Mouse (Mus musculus) MEL (cell line): ENCODE measurements at regions not wholly inside any gene's neighbourhood (a gene's known extent, or its start where the extent isn't known, plus 50 kb on each side); places are given as distances from the start of the nearest gene placed in this dataset.

ENCODE experiments used
- DNase-seq: peaks from one replicate; pipeline ENCODE4 v3.0.0; 2011; ENCODE audit warnings: low read depth, low spot score
- H3K27ac ChIP-seq: 2 replicates; pipeline ENCODE4 v1.5.1; 2012; ENCODE audit warnings: low read depth, mild to moderate bottlenecking, control low read depth, low read length, moderate library complexity; ENCODE audit not compliant: control insufficient read depth
- H3K27me3 ChIP-seq, 2 experiments: fragments of 150-350 bp in 1 of 2; sonication (generic) in 1 of 2; 2 replicates each; pipeline ENCODE4 v1.6.1; 2012; ENCODE audit warnings: low read length in 2 of 2, mild to moderate bottlenecking in 2 of 2, improper control_type of control experiment in 1 of 2, moderate library complexity in 1 of 2; ENCODE audit not compliant: insufficient read depth in 2 of 2, control insufficient read depth in 1 of 2
- H3K36me3 ChIP-seq, 2 experiments: 2 replicates each; pipeline ENCODE4 v1.6.1; 2012 to 2014; ENCODE audit warnings: low read length in 2 of 2, improper control_type of control experiment in 1 of 2, inconsistent platforms in 1 of 2, mild to moderate bottlenecking in 1 of 2; ENCODE audit not compliant: insufficient read depth in 2 of 2, control insufficient read depth in 1 of 2
- H3K4me1 ChIP-seq, 2 experiments: fragments of 150-350 bp in 1 of 2; sonication (generic) in 1 of 2; 2 replicates each; pipeline ENCODE4 v1.6.1; 2012; ENCODE audit warnings: low read length in 2 of 2, improper control_type of control experiment in 1 of 2, mild to moderate bottlenecking in 1 of 2; ENCODE audit not compliant: insufficient read depth in 2 of 2, control insufficient read depth in 1 of 2
- H3K4me3 ChIP-seq, 2 experiments: fragments of 150-350 bp in 1 of 2; sonication (generic) in 1 of 2; 2 replicates each; pipeline ENCODE4 v1.5.1; 2012; ENCODE audit warnings: low read depth in 2 of 2, low read length in 2 of 2, mild to moderate bottlenecking in 2 of 2, moderate library complexity in 2 of 2, control low read depth in 1 of 2, improper control_type of control experiment in 1 of 2; ENCODE audit not compliant: control insufficient read depth in 1 of 2, insufficient read depth in 1 of 2
- H3K79me2 ChIP-seq: 2 replicates; pipeline ENCODE4 v1.6.1; 2012; ENCODE audit warnings: mild to moderate bottlenecking, low read length, moderate library complexity; ENCODE audit not compliant: control insufficient read depth, poor library complexity, insufficient read depth
- H3K9ac ChIP-seq: 2 replicates; pipeline ENCODE4 v1.6.1; 2012; ENCODE audit warnings: low read depth, mild to moderate bottlenecking, control low read depth, low read length, moderate library complexity; ENCODE audit not compliant: control insufficient read depth, poor library complexity, severe bottlenecking
- H3K9me3 ChIP-seq: fragments of 150-350 bp; sonication (generic); replicated peaks from 2 replicates; pipeline ENCODE4 v1.6.1; 2012; ENCODE audit warnings: mild to moderate bottlenecking, low read length, improper control_type of control experiment, moderate library complexity; ENCODE audit not compliant: insufficient read depth
- BHLHE40 ChIP-seq: IDR thresholded peaks from 2 replicates; pipeline ENCODE4 v1.6.1; 2012; ENCODE audit warnings: low read depth, mild to moderate bottlenecking, inconsistent platforms, low read length, improper control_type of control experiment, borderline replicate concordance
- E2F4 ChIP-seq: IDR thresholded peaks from 2 replicates; pipeline ENCODE4 v1.6.1; 2011; ENCODE audit warnings: low read depth, low read length, improper control_type of control experiment, borderline replicate concordance
- ELF1 ChIP-seq: IDR thresholded peaks from 2 replicates; pipeline ENCODE4 v1.6.1; 2014; ENCODE audit warnings: low read depth, mild to moderate bottlenecking, inconsistent platforms, low read length, improper control_type of control experiment, moderate library complexity
- ETS1 ChIP-seq: IDR thresholded peaks from 2 replicates; pipeline ENCODE4 v1.6.1; 2012; ENCODE audit warnings: low read depth, mild to moderate bottlenecking, inconsistent platforms, low read length, improper control_type of control experiment, moderate library complexity
- GATA1 ChIP-seq: IDR thresholded peaks from 2 replicates; pipeline ENCODE4 v1.6.1; 2011; ENCODE audit warnings: low read depth, low read length, improper control_type of control experiment
- JUND ChIP-seq: IDR thresholded peaks from 2 replicates; pipeline ENCODE4 v1.6.1; 2011; ENCODE audit warnings: low read depth, mild to moderate bottlenecking, improper control_type of control experiment, low read length
- MAZ ChIP-seq: IDR thresholded peaks from 2 replicates; pipeline ENCODE4 v1.6.1; 2012; ENCODE audit warnings: low read depth, mild to moderate bottlenecking, inconsistent platforms, low read length, improper control_type of control experiment
- MEF2A ChIP-seq: IDR thresholded peaks from 2 replicates; pipeline ENCODE4 v1.6.1; 2014; ENCODE audit warnings: low read depth, mild to moderate bottlenecking, inconsistent platforms, low read length, improper control_type of control experiment; ENCODE audit not compliant: poor library complexity, insufficient replicate concordance, severe bottlenecking; ENCODE audit errors: extremely low read depth
- MYC ChIP-seq: IDR thresholded peaks from 2 replicates; pipeline ENCODE4 v1.6.1; 2011; ENCODE audit warnings: low read depth, mild to moderate bottlenecking, low read length, improper control_type of control experiment, moderate library complexity
- NELFE ChIP-seq: IDR thresholded peaks from 2 replicates; pipeline ENCODE4 v1.6.1; 2011; ENCODE audit warnings: low read depth, low read length, improper control_type of control experiment
- POLR2A ChIP-seq, 2 experiments: IDR thresholded peaks; 2 replicates each; pipeline ENCODE4 v1.6.1; 2011 to 2012; ENCODE audit warnings: low read length in 2 of 2, mild to moderate bottlenecking in 2 of 2, control low read depth in 1 of 2, improper control_type of control experiment in 1 of 2, low read depth in 1 of 2, moderate library complexity in 1 of 2; ENCODE audit not compliant: control insufficient read depth in 1 of 2, insufficient read depth in 1 of 2, poor library complexity in 1 of 2
- POLR2AphosphoS5 ChIP-seq: IDR thresholded peaks from 2 replicates; pipeline ENCODE4 v1.6.1; 2012; ENCODE audit warnings: low read depth, borderline replicate concordance, mild to moderate bottlenecking, inconsistent platforms, low read length, moderate library complexity, mixed read lengths
- RAD21 ChIP-seq: IDR thresholded peaks from 2 replicates; pipeline ENCODE4 v1.6.1; 2011; ENCODE audit warnings: mild to moderate bottlenecking, low read depth, low read length, improper control_type of control experiment
- SMC3 ChIP-seq: IDR thresholded peaks from 2 replicates; pipeline ENCODE4 v1.6.1; 2011; ENCODE audit warnings: low read depth, low read length, improper control_type of control experiment
- UBTF ChIP-seq: IDR thresholded peaks from 2 replicates; pipeline ENCODE4 v1.6.1; 2012; ENCODE audit warnings: low read depth, mild to moderate bottlenecking, inconsistent platforms, low read length, improper control_type of control experiment, moderate library complexity, borderline replicate concordance; ENCODE audit not compliant: insufficient read depth
- USF1 ChIP-seq: IDR thresholded peaks from 2 replicates; pipeline ENCODE4 v1.6.1; 2014; ENCODE audit warnings: low read depth, mild to moderate bottlenecking, inconsistent platforms, low read length, improper control_type of control experiment, moderate library complexity
- USF2 ChIP-seq, 2 experiments: IDR thresholded peaks; 2 replicates each; pipeline ENCODE4 v1.6.1; 2011 to 2012; ENCODE audit warnings: improper control_type of control experiment in 2 of 2, low read length in 2 of 2, borderline replicate concordance in 1 of 2, inconsistent platforms in 1 of 2, low read depth in 1 of 2, mild to moderate bottlenecking in 1 of 2; ENCODE audit not compliant: insufficient read depth in 1 of 2
- ZC3H11A ChIP-seq: IDR thresholded peaks from 2 replicates; pipeline ENCODE4 v1.6.1; 2012; ENCODE audit warnings: low read depth, mild to moderate bottlenecking, inconsistent platforms, low read length, improper control_type of control experiment
- ZKSCAN1 ChIP-seq: IDR thresholded peaks from 2 replicates; pipeline ENCODE4 v1.6.1; 2012; ENCODE audit warnings: low read depth, mild to moderate bottlenecking, inconsistent platforms, low read length, improper control_type of control experiment, moderate library complexity
- ZMIZ1 ChIP-seq: IDR thresholded peaks from 2 replicates; pipeline ENCODE4 v1.6.1; 2012; ENCODE audit warnings: low read depth, mild to moderate bottlenecking, inconsistent platforms, low read length, improper control_type of control experiment, moderate library complexity

DNA sequence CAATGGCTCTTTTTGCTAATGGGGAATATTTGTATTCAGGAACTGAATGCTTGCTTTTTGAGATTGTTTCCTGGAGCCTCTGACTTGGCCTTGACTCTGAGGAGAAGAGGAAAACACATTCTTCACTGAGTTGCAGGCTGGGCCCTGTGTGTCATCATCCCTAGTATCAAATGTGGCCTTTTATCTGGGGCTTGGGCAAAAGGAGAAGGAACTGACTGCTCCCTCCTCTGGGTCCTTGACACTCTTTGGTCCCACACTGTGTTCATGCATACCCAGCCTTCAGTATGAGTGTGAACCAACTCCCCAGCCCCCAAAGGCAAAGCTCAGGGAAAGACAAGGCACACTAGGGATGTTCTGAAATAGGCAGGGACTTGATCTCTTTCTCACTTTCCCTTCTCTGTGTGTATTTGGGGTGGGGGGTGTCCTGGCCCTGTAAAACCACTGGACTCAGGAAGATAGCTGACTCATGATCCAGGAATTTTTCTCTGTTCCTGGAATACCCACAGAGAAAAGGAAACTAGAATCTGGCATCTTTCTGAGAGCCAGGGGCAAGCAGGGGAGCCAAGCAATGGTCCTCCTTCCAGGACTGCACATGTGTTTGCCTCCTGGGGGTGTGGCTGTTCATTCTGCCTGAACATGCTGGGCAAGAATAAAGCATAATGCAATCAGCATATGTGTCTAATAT, 82.1 kb upstream of the Sh3bp4 start:
- Histone ChIP-seq H3K9ac (no peak overlapping the region), H3K4me1 (no peaks in the 10 kb centered on the region), H3K4me3 (no peak overlapping the region), H3K27ac (no peak overlapping the region), H3K36me3 (no peaks in the 10 kb centered on the region), H3K9me3 (no peaks in the 10 kb centered on the region; the same call in 1 of the 2 replicates), H3K27me3 (no peaks in the 10 kb centered on the region), H3K79me2 (no peaks in the 10 kb centered on the region)
- TF ChIP-seq ZC3H11A, result no peak
- TF ChIP-seq GATA1, result no peak
- no peak for TF ChIP-seq ELF1
- TF ChIP-seq NELFE, result no peak
- no peak for TF ChIP-seq USF2 (IDR thresholded peaks at IDR 0.05; ENCODE audit: borderline replicate concordance in 1 of 2, insufficient read depth in 1 of 2, low read depth in 1 of 2, low read length in 2 of 2)
- TF ChIP-seq POLR2A (IDR thresholded peaks at IDR 0.05; ENCODE audit: control insufficient read depth in 1 of 2, insufficient read depth in 1 of 2, low read depth in 1 of 2, low read length in 2 of 2, poor library complexity in 1 of 2), result no peak
- TF ChIP-seq BHLHE40, result no peak
- no peak for TF ChIP-seq ZKSCAN1
- TF ChIP-seq JUND, result no peak
- no peak for TF ChIP-seq ETS1
- no peak for TF ChIP-seq MYC
- TF ChIP-seq USF1, result no peak
- TF ChIP-seq MAZ, result no peak
- TF ChIP-seq POLR2AphosphoS5, result no peak
- TF ChIP-seq ZMIZ1, result no peak
- TF ChIP-seq E2F4, result no peak
- TF ChIP-seq UBTF, result no peak
- TF ChIP-seq MEF2A, result no peak
- DNase-seq, result no peak

DNA sequence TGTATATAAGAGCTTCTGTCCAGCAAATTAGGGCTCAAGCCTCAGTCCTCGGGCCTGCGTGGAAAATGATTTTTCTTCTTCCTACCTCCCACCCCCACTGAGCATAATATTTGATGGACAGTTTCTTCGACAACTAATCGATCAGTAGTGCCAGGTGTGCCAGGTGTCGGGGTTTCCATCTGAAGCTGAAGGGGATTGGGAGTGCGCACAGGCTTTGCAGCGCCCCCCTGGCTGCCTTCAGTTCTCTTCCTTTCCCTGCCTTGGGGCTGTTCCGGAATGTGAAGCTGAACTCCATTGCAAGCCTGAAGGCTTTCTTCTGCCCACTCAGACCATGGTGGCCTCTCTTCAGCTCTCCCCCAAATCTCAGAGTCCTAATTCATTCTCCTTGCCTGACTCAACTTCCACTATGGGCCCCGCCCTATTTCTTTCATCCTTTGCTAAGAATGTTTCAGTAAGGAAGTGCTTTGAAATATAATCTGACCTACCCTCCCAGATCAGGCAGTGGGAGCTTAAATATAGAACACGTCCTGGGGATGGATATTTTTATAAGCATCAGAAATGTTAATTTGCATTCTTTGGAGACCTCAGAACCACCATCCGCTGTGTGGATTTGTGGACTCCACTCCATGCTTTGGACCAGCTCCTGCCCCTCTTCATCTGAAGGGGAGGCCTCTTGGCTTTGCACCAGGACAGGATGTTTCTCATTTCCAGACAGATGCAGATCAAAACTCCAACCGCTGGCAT, 75.5 kb upstream of the Sh3bp4 start:
- Histone ChIP-seq H3K27ac (no peak overlapping the region), H3K9me3 (no peaks in the 10 kb centered on the region), H3K36me3 (no peaks in the 10 kb centered on the region), H3K4me3 (no peak overlapping the region), H3K9ac (no peak overlapping the region), H3K27me3 (no peaks in the 10 kb centered on the region), H3K4me1 (no peaks in the 10 kb centered on the region), H3K79me2 (no peaks in the 10 kb centered on the region)
- TF ChIP-seq RAD21 (no peak), USF1 (no peak), ELF1 (no peak), SMC3 (no peak), MYC (no peak)
- no peak for DNase-seq
